23 mouse cellular contexts compared by ENCODE assay signal in the genomic region with DNA sequence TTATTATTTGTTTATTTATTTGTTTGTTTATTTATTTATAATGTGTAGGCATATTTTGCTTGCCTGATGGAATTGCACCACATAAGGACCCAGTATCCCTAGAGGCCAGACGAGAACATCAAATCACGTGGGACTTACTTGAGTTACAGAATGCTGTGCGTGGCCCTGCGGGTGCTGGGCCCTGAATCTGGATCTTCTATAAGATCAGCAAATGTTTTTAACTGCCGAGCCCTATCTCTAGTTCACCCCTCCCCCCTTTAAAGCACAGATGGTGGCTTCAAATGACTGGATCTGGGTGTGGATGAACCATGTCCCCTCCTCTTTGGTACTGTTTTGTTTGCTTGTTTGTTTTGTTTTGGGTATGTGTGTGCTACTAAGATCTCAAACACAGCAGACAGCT. TPM values are rescaled to one million over a fixed set of nuclear protein-coding genes. Genes with fewer than 3 reads are reported as not detected.
DNase-seq lines count a peak whose midpoint lies in the region; ATAC-seq and TF ChIP-seq lines count a peak whose summit lies in the region.
"Had no signal": no experiment of that assay in that cellular context is flagged by ENCODE, and none has a peak within 500 bp of the region (broad histone marks: within the 10 kb centered on the region; RNA-seq: fewer than 3 reads in every experiment).

No protein-coding gene starts in this region.

- intact Hi-C loops in left cerebral cortex, postnatal 10 days (cut with DNase I), result no loop called here

- H3K27ac ChIP-seq in liver, embryonic 11.5 days (ENCODE audit: low read depth, low read length), result peak overlapping the region; percentile 72
- peak overlapping the region; percentile 78; the same call in 1 of the 2 replicates for H3K27ac ChIP-seq in liver, embryonic 15.5 days (replicated peaks)
- H3K27ac ChIP-seq: embryonic facial prominence, embryonic 15.5 days; forebrain, embryonic 10.5 days; heart, embryonic 10.5 days; hindbrain, embryonic 12.5 days had no signal

- ATAC-seq in G1E (ENCODE audit: extremely low read depth, insufficient number of reproducible peaks, low FRiP score, poor library complexity, severe bottlenecking), result peak; percentile 30
- peak; percentile 51; the same call in 1 of the 2 replicates for ATAC-seq in liver, embryonic 11.5 days (replicated peaks; ENCODE audit: low FRiP score)
- no peak for ATAC-seq in liver, embryonic 15.5 days (ENCODE audit: insufficient read depth)
- peak; percentile 25 for ATAC-seq in megakaryocyte-erythroid progenitor cell, adult 5-6 weeks (replicated peaks; ENCODE audit: low FRiP score, low TSS enrichment, poor library complexity, severe bottlenecking)
- no peak for ATAC-seq in monocyte, adult 5-6 weeks (replicated peaks; ENCODE audit: insufficient number of reproducible peaks, low FRiP score, low TSS enrichment, poor library complexity, severe bottlenecking)
- ATAC-seq: forebrain, embryonic 14.5 days had no signal

- TF ChIP-seq CTCF in G1E (IDR thresholded peaks at IDR 0.05; ENCODE audit: low read depth, low read length), result no peak

- no peaks in the 10 kb centered on the region for H3K9me3 ChIP-seq in G1E (replicated peaks)
- H3K9me3 ChIP-seq in liver, embryonic 11.5 days (ENCODE audit: control insufficient read depth, low read length), result no peaks in the 10 kb centered on the region
- no peaks in the 10 kb centered on the region for H3K9me3 ChIP-seq in liver, embryonic 15.5 days (replicated peaks)
- H3K9me3 ChIP-seq: embryonic facial prominence, embryonic 15.5 days; forebrain, embryonic 10.5 days; heart, embryonic 10.5 days; hindbrain, embryonic 12.5 days had no signal

- peak; percentile 48 for DNase-seq in G1E (ENCODE audit: low spot score)
- DNase-seq in liver, embryonic 11.5 days (ENCODE audit: low spot score), result no peak
- no peak for DNase-seq in layer of hippocampus, postnatal 25 days (ENCODE audit: extremely low spot score in 1 of 2, low spot score in 1 of 2)
- DNase-seq in left cerebral cortex, postnatal 10 days (ENCODE audit: extremely low spot score in 1 of 2, low spot score in 2 of 2), result no peak
- DNase-seq: adrenal gland, adult 8-10 months; adrenal gland, postnatal 36 days; cerebellum, adult 11 months; cerebellum, adult 8-10 months; cerebellum, postnatal 14 days; embryo, embryonic 11 days; gastrocnemius, postnatal 10 days; heart, adult 18-20 months; heart, postnatal 10 days; heart, postnatal 4 days had no signal

- no peak overlapping the region for H3K9ac ChIP-seq in liver, embryonic 11.5 days (ENCODE audit: low read depth, low read length)
- no peak overlapping the region for H3K9ac ChIP-seq in liver, embryonic 15.5 days
- H3K9ac ChIP-seq: embryonic facial prominence, embryonic 15.5 days; hindbrain, embryonic 12.5 days had no signal

- H3K4me2 ChIP-seq in liver, embryonic 11.5 days, result peak overlapping the region; percentile 40; the same call in 1 of the 2 replicates
- H3K4me2 ChIP-seq in liver, embryonic 15.5 days, result no peak overlapping the region
- H3K4me2 ChIP-seq: embryonic facial prominence, embryonic 15.5 days; hindbrain, embryonic 12.5 days had no signal

- H3K4me1 ChIP-seq in G1E (ENCODE audit: insufficient read depth, low read depth, low read length), result peaks cover 66% of the 10 kb centered on the region
- H3K4me1 ChIP-seq in liver, embryonic 11.5 days (replicated peaks; ENCODE audit: control insufficient read depth, insufficient read depth, low read length), result peaks cover 2% of the 10 kb centered on the region; the same call in 1 of the 2 replicates
- peaks cover 35% of the 10 kb centered on the region for H3K4me1 ChIP-seq in liver, embryonic 15.5 days (replicated peaks)
- H3K4me1 ChIP-seq: embryonic facial prominence, embryonic 15.5 days; forebrain, embryonic 10.5 days; hindbrain, embryonic 12.5 days had no signal

- WGBS in liver, embryonic 11.5 days, result 43% methylated on average over 5 of the region's 5 CpGs
- WGBS in liver, embryonic 15.5 days (ENCODE audit: insufficient replicate concordance), result 25% methylated on average over 5 of the region's 5 CpGs

- no peak overlapping the region for H3K4me3 ChIP-seq in G1E (ENCODE audit: low read depth, low read length)
- no peak overlapping the region for H3K4me3 ChIP-seq in liver, embryonic 11.5 days (ENCODE audit: low read depth, low read length)
- H3K4me3 ChIP-seq in liver, embryonic 15.5 days (replicated peaks), result no peak overlapping the region
- H3K4me3 ChIP-seq: embryonic facial prominence, embryonic 15.5 days; erythroblast, embryonic 14.5 days; forebrain, embryonic 10.5 days; heart, embryonic 10.5 days; hindbrain, embryonic 12.5 days had no signal

- H3K36me3 ChIP-seq in G1E (replicated peaks), result peaks cover 7% of the 10 kb centered on the region
- no peaks in the 10 kb centered on the region for H3K36me3 ChIP-seq in liver, embryonic 11.5 days (ENCODE audit: control insufficient read depth, insufficient read depth, low read length)
- H3K36me3 ChIP-seq in liver, embryonic 15.5 days (replicated peaks), result no peaks in the 10 kb centered on the region
- H3K36me3 ChIP-seq: embryonic facial prominence, embryonic 15.5 days; forebrain, embryonic 10.5 days; heart, embryonic 10.5 days; hindbrain, embryonic 12.5 days had no signal

- no peaks in the 10 kb centered on the region for H3K27me3 ChIP-seq in G1E (ENCODE audit: insufficient read depth, low read length)
- H3K27me3 ChIP-seq in liver, embryonic 11.5 days (replicated peaks; ENCODE audit: control insufficient read depth, insufficient read depth, low read length), result no peaks in the 10 kb centered on the region
- no peaks in the 10 kb centered on the region for H3K27me3 ChIP-seq in liver, embryonic 15.5 days
- H3K27me3 ChIP-seq: embryonic facial prominence, embryonic 15.5 days; hindbrain, embryonic 12.5 days had no signal

RNA-seq across cellular contexts. Expression of a gene that starts 10.2 kb away (rescaled TPM):
- total RNA-seq in G1E (2014; fragmentation: Nextera tagmentation) (46.3 and 49.1 TPM in 2 replicates), G1E (2017) (46.6 and 52.2 TPM in 2 replicates)
- polyA plus RNA-seq in G1E (2012), result 71.1 and 92.1 TPM in 2 replicates
- polyA plus RNA-seq in liver, embryonic 11.5 days (2014; fragmentation: Nextera tagmentation; extraction: Ambion mirVana), result 39.2 and 44.0 TPM in 2 replicates
- polyA plus RNA-seq in liver, embryonic 15.5 days (2015; fragmentation: Nextera tagmentation; extraction: Ambion mirVana), result 14.3 and 15.7 TPM in 2 replicates
- 26.4 and 33.3 TPM in 2 replicates for total RNA-seq in megakaryocyte-erythroid progenitor cell, adult 5-6 weeks (2014; fragmentation: Nextera tagmentation)
- 24.0 and 32.0 TPM in 2 replicates for total RNA-seq in megakaryocyte-erythroid progenitor cell, adult 5-6 weeks (2017)
- total RNA-seq in layer of hippocampus, postnatal 25 days (2021), result 10 to 100 TPM; 17.9 to 21.1 TPM
- 10 to 100 TPM; 13.9 to 15.8 TPM for total RNA-seq in left cerebral cortex, postnatal 10 days (2021)
- 29.7 to 44.7 TPM (median 33.8 TPM) in 3 replicates for total RNA-seq in monocyte, adult 5-6 weeks (2017)

Comparison
In these comparisons a context has a peak if more than half of its experiments do, and no peak if none do; other contexts are left out.
1. ATAC-seq: peak in G1E (single experiment), liver, embryonic 11.5 days (single experiment) and megakaryocyte-erythroid progenitor cell, adult 5-6 weeks (single experiment); none in liver, embryonic 15.5 days (single experiment) and monocyte, adult 5-6 weeks (single experiment).